In the genomic region with DNA sequence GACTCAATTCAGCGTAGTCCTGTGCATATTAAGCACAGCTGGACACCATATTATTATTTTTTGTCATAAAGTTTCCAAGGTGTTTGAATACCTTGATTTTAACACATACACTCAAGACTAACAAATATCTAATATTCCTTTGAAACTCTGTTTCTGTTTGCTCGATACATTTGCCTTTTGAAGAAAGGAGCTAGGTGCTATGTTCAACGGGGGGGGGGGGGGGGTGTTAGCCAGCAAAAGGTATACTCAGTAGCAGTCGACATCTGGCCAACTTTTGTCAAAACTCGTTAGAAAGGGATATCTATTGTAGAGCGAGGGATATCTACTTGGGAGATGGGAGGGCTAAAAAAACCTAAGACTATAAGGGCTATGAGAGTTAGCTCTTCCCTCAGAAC, we compare ENCODE assay signal across 8 mouse cellular contexts. TPM values are rescaled to one million over a fixed set of nuclear protein-coding genes. Genes with fewer than 3 reads are reported as not detected.
A peak's percentile ranks its signal among the peaks of the same experiment; 100 is the strongest.
DNase-seq lines count a peak whose midpoint lies in the region; ATAC-seq and TF ChIP-seq lines count a peak whose summit lies in the region.

No protein-coding gene starts in this region.

- no peak for TF ChIP-seq CTCF in layer of hippocampus, adult 2 months (conservative IDR thresholded peaks at IDR 0.05)

- peaks cover 8% of the 10 kb centered on the region; the same call in 1 of the 2 replicates for H3K36me3 ChIP-seq in embryonic facial prominence, embryonic 12.5 days
- no peaks in the 10 kb centered on the region; the same call in 1 of the 2 replicates for H3K36me3 ChIP-seq in intestine, embryonic 15.5 days
- no peaks in the 10 kb centered on the region for H3K36me3 ChIP-seq in neural tube, embryonic 12.5 days

- H3K27ac ChIP-seq in layer of hippocampus, adult 2 months: peak overlapping the region; percentile 98
- peak overlapping the region; percentile 92 for H3K27ac ChIP-seq in embryonic facial prominence, embryonic 12.5 days
- peak overlapping the region; percentile 98 for H3K27ac ChIP-seq in intestine, embryonic 15.5 days
- no peak overlapping the region for H3K27ac ChIP-seq in neural tube, embryonic 12.5 days

- H3K27me3 ChIP-seq in embryonic facial prominence, embryonic 12.5 days: no peaks in the 10 kb centered on the region
- no peaks in the 10 kb centered on the region for H3K27me3 ChIP-seq in intestine, embryonic 15.5 days (replicated peaks)
- H3K27me3 ChIP-seq in neural tube, embryonic 12.5 days (replicated peaks): peaks cover 17% of the 10 kb centered on the region

- no peak for DNase-seq in layer of hippocampus, adult 2 months (ENCODE audit: low spot score in 2 of 2)
- DNase-seq in layer of hippocampus, adult 9-10 months (ENCODE audit: low spot score): no peak
- DNase-seq in cerebellum, adult 8-10 months: no peak
- no peak for DNase-seq in gastrocnemius, postnatal 10 days
- no peak for DNase-seq in layer of hippocampus, postnatal 10 days (ENCODE audit: low spot score in 2 of 2)

- no peaks in the 10 kb centered on the region for H3K9me3 ChIP-seq in embryonic facial prominence, embryonic 12.5 days
- H3K9me3 ChIP-seq in intestine, embryonic 15.5 days: no peaks in the 10 kb centered on the region
- no peaks in the 10 kb centered on the region for H3K9me3 ChIP-seq in neural tube, embryonic 12.5 days

- 22% methylated on average over 6 of the region's 6 CpGs for WGBS in embryonic facial prominence, embryonic 12.5 days
- WGBS in intestine, embryonic 15.5 days: 11% methylated on average over 6 of the region's 6 CpGs
- 22% methylated on average over 6 of the region's 6 CpGs for WGBS in neural tube, embryonic 12.5 days

- peaks cover 71% of the 10 kb centered on the region for H3K4me1 ChIP-seq in embryonic facial prominence, embryonic 12.5 days
- H3K4me1 ChIP-seq in intestine, embryonic 15.5 days (replicated peaks): peaks cover 56% of the 10 kb centered on the region
- peaks cover 36% of the 10 kb centered on the region for H3K4me1 ChIP-seq in neural tube, embryonic 12.5 days

- H3K4me3 ChIP-seq in layer of hippocampus, adult 2 months: peak overlapping the region; percentile 83
- peak overlapping the region; percentile 77 for H3K4me3 ChIP-seq in embryonic facial prominence, embryonic 12.5 days
- H3K4me3 ChIP-seq in intestine, embryonic 15.5 days (replicated peaks): peak overlapping the region; percentile 85
- peak overlapping the region; percentile 77 for H3K4me3 ChIP-seq in neural tube, embryonic 12.5 days

- peak overlapping the region; percentile 71; the same call in 1 of the 2 replicates for H3K9ac ChIP-seq in embryonic facial prominence, embryonic 12.5 days
- H3K9ac ChIP-seq in intestine, embryonic 15.5 days: peak overlapping the region; percentile 91
- H3K9ac ChIP-seq in neural tube, embryonic 12.5 days: peak overlapping the region; percentile 90

- ATAC-seq in embryonic facial prominence, embryonic 12.5 days (ENCODE audit: insufficient number of reproducible peaks, insufficient read depth, low FRiP score, low TSS enrichment): no peak
- ATAC-seq in intestine, embryonic 15.5 days: no peak
- no peak for ATAC-seq in neural tube, embryonic 12.5 days (ENCODE audit: low FRiP score, low read depth)

- H3K4me2 ChIP-seq in embryonic facial prominence, embryonic 12.5 days (replicated peaks): peak overlapping the region; percentile 68
- H3K4me2 ChIP-seq in intestine, embryonic 15.5 days (replicated peaks): peak overlapping the region; percentile 90
- H3K4me2 ChIP-seq in neural tube, embryonic 12.5 days (replicated peaks): peak overlapping the region; percentile 76

RNA-seq across cellular contexts. Expression of gene Tpm1, which starts 6.4 kb away (rescaled TPM):
- total RNA-seq in layer of hippocampus, adult 2 months (2021): 100 to 1,000 TPM; 213 to 215 TPM
- 673 and 801 TPM in 2 replicates for polyA plus RNA-seq in embryonic facial prominence, embryonic 12.5 days (2016; fragmentation: Nextera tagmentation; extraction: Ambion mirVana)
- polyA plus RNA-seq in intestine, embryonic 15.5 days (2015; fragmentation: Nextera tagmentation; extraction: Ambion mirVana): 994 and 1,099 TPM in 2 replicates
- polyA plus RNA-seq in neural tube, embryonic 12.5 days (2016; fragmentation: Nextera tagmentation; extraction: Ambion mirVana): 300 and 315 TPM in 2 replicates
- total RNA-seq in gastrocnemius, postnatal 10 days (2021): over 10,000 TPM; 16,629 to 18,397 TPM
- 100 to 1,000 TPM; 195 to 211 TPM for total RNA-seq in layer of hippocampus, postnatal 10 days (2021)

Comparison
In these comparisons a context has a peak if more than half of its experiments do, and no peak if none do; other contexts are left out.
1. RNA of gene Tpm1, which starts 6.4 kb away (total RNA-seq): 16,629 to 18,397 TPM in gastrocnemius, postnatal 10 days; 213 to 215 TPM in layer of hippocampus, adult 2 months and 195 to 211 TPM in layer of hippocampus, postnatal 10 days; every median in the first group is over 10 times any median in the second.
2. Peak in every context shown above with its lines, with median percentiles within 50 percentile points of each other: H3K4me3 ChIP-seq, H3K4me2 ChIP-seq and H3K9ac ChIP-seq.